Mouse (Mus musculus) heart, embryonic 14.5 days (tissue): Measurements from ENCODE around the gene Lhx9. TPM values are rescaled to one million over a fixed set of nuclear protein-coding genes. Genes with fewer than 3 reads are reported as not detected.

Source experiments
- ATAC-seq: fragments of 200-750 bp; cut with Nextera tagmentation; 2 replicates; pipeline ENCODE4 v1.8.0; 2017; ENCODE audit warnings: low read depth, moderate TSS enrichment; ENCODE audit not compliant: insufficient number of reproducible peaks, insufficient read depth, low FRiP score
- H3K27ac ChIP-seq, 2 experiments: fragments of 200-500 bp in 1 of 2; fragments of 300-500 bp in 1 of 2; sonication (generic) in 1 of 2; replicated peaks in 1 of 2; 2 replicates each; pipeline ENCODE4 v1.5.1; 2012 to 2014; ENCODE audit warnings: low read depth in 2 of 2, low read length in 2 of 2, control low read depth in 1 of 2, mild to moderate bottlenecking in 1 of 2, mixed read lengths in 1 of 2; ENCODE audit not compliant: control insufficient read depth in 1 of 2, insufficient read depth in 1 of 2
- H3K27me3 ChIP-seq: fragments of 300-500 bp; sonication (generic); 2 replicates; pipeline ENCODE4 v1.6.1; 2014; ENCODE audit warnings: mild to moderate bottlenecking, low read length, control low read depth; ENCODE audit not compliant: control insufficient read depth, insufficient read depth
- H3K36me3 ChIP-seq: fragments of 300-500 bp; sonication (generic); 2 replicates; pipeline ENCODE4 v1.6.1; 2014; ENCODE audit warnings: mild to moderate bottlenecking, control low read depth, low read length, mixed read lengths; ENCODE audit not compliant: control insufficient read depth, insufficient read depth
- H3K4me1 ChIP-seq, 2 experiments: fragments of 200-500 bp in 1 of 2; fragments of 300-500 bp in 1 of 2; sonication (generic) in 1 of 2; 2 replicates each; pipeline ENCODE4 v1.6.1; 2012 to 2014; ENCODE audit warnings: low read length in 2 of 2, control low read depth in 1 of 2, mixed read lengths in 1 of 2; ENCODE audit not compliant: control insufficient read depth in 2 of 2, insufficient read depth in 2 of 2
- H3K4me2 ChIP-seq: fragments of 300-500 bp; sonication (generic); 2 replicates; pipeline ENCODE4 v1.6.1; 2014; ENCODE audit warnings: mild to moderate bottlenecking, low read length
- H3K4me3 ChIP-seq, 2 experiments: fragments of 200-500 bp in 1 of 2; fragments of 300-500 bp in 1 of 2; sonication (generic) in 1 of 2; 2 replicates each; pipeline ENCODE4 v1.5.1; 2012 to 2014; ENCODE audit warnings: low read length in 2 of 2, mild to moderate bottlenecking in 2 of 2, control low read depth in 1 of 2, low read depth in 1 of 2, moderate library complexity in 1 of 2; ENCODE audit not compliant: control insufficient read depth in 1 of 2, insufficient read depth in 1 of 2
- H3K9ac ChIP-seq: fragments of 300-500 bp; sonication (generic); 2 replicates; pipeline ENCODE4 v1.6.1; 2014; ENCODE audit warnings: mild to moderate bottlenecking, low read length
- H3K9me3 ChIP-seq: fragments of 300-500 bp; sonication (generic); 2 replicates; pipeline ENCODE4 v1.6.1; 2016; ENCODE audit warnings: low read length, control low read depth; ENCODE audit not compliant: control insufficient read depth
- WGBS: fragments of 180-500 bp; shearing (Covaris S2); extraction: QIAGEN DNeasy Blood & Tissue Kit; methylation state at CpG from one replicate; pipeline ENCODE4 v1.1.7; 2014; 5-methylcytosine and 5-hydroxymethylcytosine counted together
- polyA plus RNA-seq: library from polyadenylated mRNA; unstranded; fragments of >200 nt; fragmentation: Nextera tagmentation; extraction: Ambion mirVana; gene quantifications from 2 replicates; pipeline ENCODE4 v1.2.1, GENCODE M21; 2014

Gene Lhx9
- polyA plus RNA-seq, 1 experiment from 2014 or later, result 0.32 TPM

GRCm38 (mm10) chr1:138849531-138850160, 1.3 kb upstream of the Lhx9 start:
- WGBS, result 10% methylated on average over 8 of the region's 8 CpGs
- Histone ChIP-seq H3K4me3 (no peak overlapping the region), H3K9ac (no peak overlapping the region), H3K4me2 (no peak overlapping the region), H3K36me3 (peaks cover 21% of the 10 kb centered on the region), H3K27me3 (peaks cover 56% of the 10 kb centered on the region), H3K9me3 (no peaks in the 10 kb centered on the region), H3K27ac (no peak overlapping the region), H3K4me1 (peaks cover 13 to 19% of the 10 kb centered on the region in 2 experiments)
- ATAC-seq, result no peak

DNA sequence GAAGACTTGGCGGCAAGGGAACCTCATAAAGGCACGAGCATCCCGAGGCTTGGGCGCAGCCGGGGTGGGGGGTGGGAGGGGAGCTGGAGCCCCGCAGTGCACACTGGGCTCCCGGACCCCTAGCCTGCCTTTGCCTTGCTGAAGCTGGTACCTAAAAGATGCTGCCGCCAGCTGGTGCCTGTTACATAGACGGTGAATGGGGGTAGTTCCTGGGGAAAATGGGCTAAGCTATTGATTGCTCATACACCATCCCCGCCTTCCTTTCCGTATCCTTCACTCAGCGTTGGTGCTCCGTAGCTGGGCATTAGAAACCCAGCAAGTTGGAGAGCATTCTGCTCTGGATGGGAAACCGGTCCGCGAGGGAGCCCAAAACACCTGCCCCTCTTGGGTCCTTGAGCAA, 351 bp downstream of the Lhx9 start:
- H3K36me3 ChIP-seq, result peaks cover 21% of the 10 kb centered on the region
- peak overlapping the region; percentile 37 to 43 for H3K4me3 ChIP-seq
- peaks cover 64% of the 10 kb centered on the region for H3K27me3 ChIP-seq
- no peak overlapping the region for H3K27ac ChIP-seq
- H3K9ac ChIP-seq, result no peak overlapping the region
- H3K4me1 ChIP-seq, result peaks cover 13 to 25% of the 10 kb centered on the region in 2 experiments
- WGBS, result under 1% methylated on average over 16 of the region's 16 CpGs
- H3K4me2 ChIP-seq, result peak overlapping the region; percentile 78
- no peaks in the 10 kb centered on the region for H3K9me3 ChIP-seq
- no peak for ATAC-seq

GRCm38 (mm10) chr1:138847146-138847545, 1.2 kb downstream of the Lhx9 start:
- H3K4me2 ChIP-seq, result peak overlapping the region; percentile 53
- H3K27me3 ChIP-seq, result peaks cover 70% of the 10 kb centered on the region
- under 1% methylated on average over 21 of the region's 21 CpGs for WGBS
- H3K9me3 ChIP-seq, result no peaks in the 10 kb centered on the region
- H3K27ac ChIP-seq, result no peak overlapping the region
- no peak overlapping the region for H3K9ac ChIP-seq
- H3K36me3 ChIP-seq, result peaks cover 15% of the 10 kb centered on the region
- peaks cover 13 to 25% of the 10 kb centered on the region in 2 experiments for H3K4me1 ChIP-seq
- peak overlapping the region; percentile 24 to 25 for H3K4me3 ChIP-seq
- ATAC-seq, result no peak

- 11% methylated on average over 9 of the region's 9 CpGs for WGBS
- Histone ChIP-seq H3K4me3 (no peak overlapping the region), H3K4me2 (no peak overlapping the region), H3K4me1 (peaks cover 15 to 25% of the 10 kb centered on the region in 2 experiments), H3K9me3 (no peaks in the 10 kb centered on the region), H3K27me3 (peaks cover 70% of the 10 kb centered on the region), H3K27ac (no peak overlapping the region), H3K36me3 (peaks cover 11% of the 10 kb centered on the region), H3K9ac (no peak overlapping the region)
- no peak for ATAC-seq
Measured at GRCm38 (mm10) chr1:138846581-138846980, 1.8 kb downstream of the Lhx9 start.

DNA sequence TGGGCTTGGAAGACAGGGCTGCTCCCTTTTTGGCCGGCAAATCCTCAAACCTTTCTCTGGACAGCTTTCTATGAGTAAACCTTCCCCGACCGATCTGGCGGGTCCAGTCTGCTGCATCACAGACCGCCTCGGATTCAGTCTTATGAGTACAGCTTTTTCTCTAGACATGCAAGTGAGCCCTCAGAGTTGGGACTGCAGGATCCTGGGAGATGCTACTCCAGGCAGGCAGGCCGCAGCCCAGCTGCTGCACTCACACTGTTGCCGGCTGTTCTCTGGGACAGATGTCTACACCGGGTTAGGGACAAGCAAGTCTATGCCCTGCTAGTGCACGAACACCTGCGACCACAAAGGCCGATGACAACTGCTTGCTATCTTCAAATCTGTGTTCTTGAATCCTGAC, 2.2 kb downstream of the Lhx9 start:
- H3K4me3 ChIP-seq, result no peak overlapping the region
- no peak overlapping the region for H3K27ac ChIP-seq
- ATAC-seq, result no peak
- H3K4me2 ChIP-seq, result no peak overlapping the region
- peaks cover 7% of the 10 kb centered on the region for H3K36me3 ChIP-seq
- H3K9ac ChIP-seq, result no peak overlapping the region
- H3K27me3 ChIP-seq, result peaks cover 70% of the 10 kb centered on the region
- WGBS, result 12% methylated on average over 12 of the region's 12 CpGs
- H3K9me3 ChIP-seq, result no peaks in the 10 kb centered on the region
- H3K4me1 ChIP-seq, result peaks cover 16 to 29% of the 10 kb centered on the region in 2 experiments

GRCm38 (mm10) chr1:138845481-138845880, 2.9 kb downstream of the Lhx9 start:
- 0 out of 2 replicates have a peak, but pooled peaks cover under 1% of the 10 kb centered on the region for H3K36me3 ChIP-seq
- WGBS, result 19% methylated on average over 3 of the region's 3 CpGs
- H3K9me3 ChIP-seq, result no peaks in the 10 kb centered on the region
- peaks cover 16 to 30% of the 10 kb centered on the region in 2 experiments for H3K4me1 ChIP-seq
- no peak overlapping the region for H3K4me3 ChIP-seq
- no peak overlapping the region for H3K27ac ChIP-seq
- no peak overlapping the region for H3K4me2 ChIP-seq
- H3K27me3 ChIP-seq, result peaks cover 63% of the 10 kb centered on the region
- no peak overlapping the region for H3K9ac ChIP-seq
- ATAC-seq, result no peak

GRCm38 (mm10) chr1:138844166-138844565, 4.2 kb downstream of the Lhx9 start:
- Histone ChIP-seq H3K4me2 (peak overlapping the region; percentile 66), H3K4me1 (peaks cover 16 to 30% of the 10 kb centered on the region in 2 experiments), H3K27ac (no peak overlapping the region), H3K9me3 (no peaks in the 10 kb centered on the region), H3K9ac (no peak overlapping the region), H3K36me3 (no peaks in the 10 kb centered on the region), H3K27me3 (peaks cover 63% of the 10 kb centered on the region), H3K4me3 (peak overlapping the region in 1 of 2 experiments; percentile 38; a peak in 2 of 4 replicates)
- WGBS, result 9% methylated on average over 3 of the region's 3 CpGs
- ATAC-seq, result no peak
